Mouse (Mus musculus) E14TG2a.4 (cell line): Measurements from ENCODE around the gene Senp2.

Experiments
- H3K27me3 ChIP-seq: 2 replicates; pipeline ENCODE4 v1.6.1; 2014; ENCODE audit warnings: low read length, control low read depth; ENCODE audit not compliant: insufficient read depth
- H3K36me3 ChIP-seq: 2 replicates; pipeline ENCODE4 v1.6.1; 2014; ENCODE audit warnings: low read length, control low read depth; ENCODE audit not compliant: insufficient read depth
- H3K4me1 ChIP-seq: replicated peaks from 2 replicates; pipeline ENCODE4 v1.6.1; 2014; ENCODE audit warnings: low read depth, low read length, control low read depth
- H3K4me3 ChIP-seq: replicated peaks from 2 replicates; pipeline ENCODE4 v1.5.1; 2014; ENCODE audit warnings: mild to moderate bottlenecking, low read length
- H3K9me3 ChIP-seq: 2 replicates; pipeline ENCODE4 v1.6.1; 2014; ENCODE audit warnings: low read length, control low read depth
- CTCF ChIP-seq: conservative IDR thresholded peaks from 2 replicates; pipeline ENCODE4 v1.5.1; 2014; ENCODE audit warnings: low read length
- NANOG ChIP-seq: IDR thresholded peaks from 2 replicates; pipeline ENCODE4 v1.6.1; 2014; ENCODE audit warnings: borderline replicate concordance, low read length, mixed read lengths
- POU5F1 ChIP-seq: IDR thresholded peaks from 2 replicates; pipeline ENCODE4 v1.6.1; 2014; ENCODE audit warnings: low read length, borderline replicate concordance

Senp2 gene

GRCm38 (mm10) chr16:22039978-22040377, 30.7 kb downstream of the Senp2 start:
- H3K36me3 ChIP-seq = peaks cover 91% of the 10 kb centered on the region
- H3K4me1 ChIP-seq = no peaks in the 10 kb centered on the region
- no peaks in the 10 kb centered on the region for H3K27me3 ChIP-seq
- H3K4me3 ChIP-seq = no peak overlapping the region
- peaks cover 31% of the 10 kb centered on the region for H3K9me3 ChIP-seq
- TF ChIP-seq POU5F1 (no peak), NANOG (no peak), CTCF (no peak)

- TF ChIP-seq CTCF (no peak), NANOG (no peak), POU5F1 (no peak)
- peaks cover 97% of the 10 kb centered on the region for H3K36me3 ChIP-seq
- no peak overlapping the region for H3K4me3 ChIP-seq
- H3K4me1 ChIP-seq = peaks cover 9% of the 10 kb centered on the region
- H3K9me3 ChIP-seq = 0 out of 2 replicates have a peak, but pooled peaks cover under 1% of the 10 kb centered on the region
- H3K27me3 ChIP-seq = no peaks in the 10 kb centered on the region
Observed at GRCm38 (mm10) chr16:22043830-22044229, 34.5 kb downstream of the Senp2 start.

- Histone ChIP-seq H3K4me3 (no peak overlapping the region), H3K36me3 (peaks cover 82% of the 10 kb centered on the region), H3K27me3 (no peaks in the 10 kb centered on the region), H3K9me3 (no peaks in the 10 kb centered on the region), H3K4me1 (peaks cover 9% of the 10 kb centered on the region)
- no peak for TF ChIP-seq CTCF
- TF ChIP-seq NANOG = no peak
- TF ChIP-seq POU5F1 = no peak
Observed at GRCm38 (mm10) chr16:22045930-22046329, 36.6 kb downstream of the Senp2 start.

- H3K36me3 ChIP-seq = peaks cover 73% of the 10 kb centered on the region
- no peak overlapping the region for H3K4me3 ChIP-seq
- H3K9me3 ChIP-seq = no peaks in the 10 kb centered on the region
- TF ChIP-seq POU5F1 (no peak), NANOG (no peak), CTCF (no peak)
- H3K4me1 ChIP-seq = peaks cover 9% of the 10 kb centered on the region
- H3K27me3 ChIP-seq = no peaks in the 10 kb centered on the region
Observed at GRCm38 (mm10) chr16:22046739-22047366, 37.6 kb downstream of the Senp2 start.

- no peak for TF ChIP-seq NANOG
- no peak for TF ChIP-seq CTCF
- no peak for TF ChIP-seq POU5F1
- H3K4me3 ChIP-seq = peak overlapping the region; percentile 64
- no peaks in the 10 kb centered on the region for H3K9me3 ChIP-seq
- H3K4me1 ChIP-seq = peaks cover 25% of the 10 kb centered on the region
- H3K27me3 ChIP-seq = no peaks in the 10 kb centered on the region
- H3K36me3 ChIP-seq = peaks cover 13% of the 10 kb centered on the region
Observed at GRCm38 (mm10) chr16:22053411-22053810, 44.1 kb downstream of the Senp2 start.

GRCm38 (mm10) chr16:22057498-22057897, 48.2 kb downstream of the Senp2 start:
- peaks cover 51% of the 10 kb centered on the region for H3K4me1 ChIP-seq
- H3K36me3 ChIP-seq = peaks cover 40% of the 10 kb centered on the region
- H3K4me3 ChIP-seq = no peak overlapping the region
- no peaks in the 10 kb centered on the region for H3K9me3 ChIP-seq
- TF ChIP-seq CTCF = no peak
- no peak for TF ChIP-seq POU5F1
- no peak for TF ChIP-seq NANOG
- no peaks in the 10 kb centered on the region for H3K27me3 ChIP-seq

GRCm38 (mm10) chr16:22058871-22059270, 49.6 kb downstream of the Senp2 start:
- H3K9me3 ChIP-seq = no peaks in the 10 kb centered on the region
- no peak overlapping the region for H3K4me3 ChIP-seq
- H3K4me1 ChIP-seq = peaks cover 51% of the 10 kb centered on the region
- no peak for TF ChIP-seq POU5F1
- no peak for TF ChIP-seq CTCF
- no peak for TF ChIP-seq NANOG
- no peaks in the 10 kb centered on the region for H3K27me3 ChIP-seq
- H3K36me3 ChIP-seq = peaks cover 54% of the 10 kb centered on the region

- no peaks in the 10 kb centered on the region for H3K27me3 ChIP-seq
- peak overlapping the region; percentile 43 for H3K4me3 ChIP-seq
- TF ChIP-seq CTCF = no peak
- H3K36me3 ChIP-seq = peaks cover 70% of the 10 kb centered on the region
- H3K4me1 ChIP-seq = peaks cover 51% of the 10 kb centered on the region
- H3K9me3 ChIP-seq = no peaks in the 10 kb centered on the region
Observed at GRCm38 (mm10) chr16:22060416-22060815, 51.1 kb downstream of the Senp2 start.

- no peaks in the 10 kb centered on the region for H3K27me3 ChIP-seq
Observed at GRCm38 (mm10) chr16:22061555-22062160, 52.4 kb downstream of the Senp2 start.

More at GRCm38 (mm10) chr16:22061555-22062160, 52.4 kb downstream of the Senp2 start:
- H3K36me3 ChIP-seq = peaks cover 82% of the 10 kb centered on the region
- peaks cover 59% of the 10 kb centered on the region for H3K4me1 ChIP-seq
- TF ChIP-seq POU5F1 (no peak), NANOG (no peak), CTCF (no peak)
- H3K4me3 ChIP-seq = no peak overlapping the region; the same call in 1 of the 2 replicates
- no peaks in the 10 kb centered on the region for H3K9me3 ChIP-seq
